Mouse (Mus musculus) limb, embryonic 11.5 days (tissue): ENCODE data around the gene Muc3. TPM values are rescaled to one million over a fixed set of nuclear protein-coding genes. Genes with fewer than 3 reads are reported as not detected.

Experiments
- ATAC-seq: fragments of 200-750 bp; cut with Nextera tagmentation; 2 replicates; pipeline ENCODE4 v1.8.0; 2017; ENCODE audit warnings: low read depth; ENCODE audit not compliant: insufficient number of reproducible peaks, low FRiP score, low TSS enrichment
- DNase-seq: peaks from one replicate; pipeline ENCODE4 v3.0.0-alpha.2; 2015; ENCODE audit warnings: low spot score
- H3K27ac ChIP-seq: fragments of 300-500 bp; sonication (generic); replicated peaks from 2 replicates; pipeline ENCODE4 v1.5.1; 2014; ENCODE audit warnings: low read depth, mild to moderate bottlenecking, low read length
- H3K27me3 ChIP-seq: fragments of 300-500 bp; sonication (generic); 2 replicates; pipeline ENCODE4 v1.6.1; 2014; ENCODE audit warnings: mild to moderate bottlenecking, low read length, mixed read lengths; ENCODE audit not compliant: control insufficient read depth, insufficient read depth
- H3K36me3 ChIP-seq: fragments of 300-500 bp; sonication (generic); 2 replicates; pipeline ENCODE4 v1.6.1; 2014; ENCODE audit warnings: mild to moderate bottlenecking, low read length, moderate library complexity, mixed read lengths; ENCODE audit not compliant: control insufficient read depth, insufficient read depth
- H3K4me1 ChIP-seq: fragments of 300-500 bp; sonication (generic); 2 replicates; pipeline ENCODE4 v1.6.1; 2014; ENCODE audit warnings: low read length, mixed read lengths; ENCODE audit not compliant: control insufficient read depth, insufficient read depth
- H3K4me2 ChIP-seq: fragments of 300-500 bp; sonication (generic); 2 replicates; pipeline ENCODE4 v1.6.1; 2014; ENCODE audit warnings: low read depth, mild to moderate bottlenecking, moderate library complexity; ENCODE audit not compliant: severe bottlenecking
- H3K4me3 ChIP-seq: fragments of 300-500 bp; sonication (generic); 2 replicates; pipeline ENCODE4 v1.5.1; 2014; ENCODE audit warnings: low read depth, low read length
- H3K9ac ChIP-seq: fragments of 300-500 bp; sonication (generic); 2 replicates; pipeline ENCODE4 v1.6.1; 2014; ENCODE audit warnings: mild to moderate bottlenecking, low read length
- H3K9me3 ChIP-seq: fragments of 300-500 bp; sonication (generic); 2 replicates; pipeline ENCODE4 v1.6.1; 2016; ENCODE audit warnings: low read length; ENCODE audit not compliant: control insufficient read depth
- WGBS: fragments of 180-500 bp; shearing (Covaris S2); extraction: QIAGEN DNeasy Blood & Tissue Kit; methylation state at CpG from one replicate; pipeline ENCODE4 v1.1.7; 2014; 5-methylcytosine and 5-hydroxymethylcytosine counted together
- polyA plus RNA-seq: library from polyadenylated mRNA; unstranded; fragments of >200 nt; fragmentation: Nextera tagmentation; extraction: Ambion mirVana; gene quantifications from 2 replicates; pipeline ENCODE4 v1.2.1, GENCODE M21; 2014

Gene Muc3
- polyA plus RNA-seq, 1 experiment from 2014 or later = not detected

DNA sequence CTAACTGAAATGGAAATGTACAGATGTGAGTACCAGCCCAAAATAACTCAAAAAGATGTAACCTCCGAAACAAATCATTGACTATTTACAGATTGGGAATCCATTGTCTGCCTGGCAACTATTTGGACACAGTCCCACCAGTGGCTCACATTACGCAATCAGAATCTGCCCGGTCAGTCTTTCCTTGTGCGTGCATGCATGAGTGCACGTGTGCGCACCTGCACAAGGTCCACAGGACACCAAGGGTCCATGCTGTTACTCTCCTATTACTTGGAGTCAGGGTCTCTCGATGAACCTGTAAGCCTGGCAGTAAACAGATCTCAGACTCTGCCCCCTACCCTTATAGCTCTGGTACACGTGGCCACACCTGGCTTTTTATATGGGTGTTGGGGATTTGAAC lies 41.5 kb downstream of the Muc3 start:
- no peak for ATAC-seq
- no peak overlapping the region for H3K27ac ChIP-seq
- H3K27me3 ChIP-seq = no peaks in the 10 kb centered on the region
- DNase-seq = no peak
- H3K9ac ChIP-seq = no peak overlapping the region
- no peaks in the 10 kb centered on the region for H3K9me3 ChIP-seq
- no peaks in the 10 kb centered on the region for H3K4me1 ChIP-seq
- H3K4me3 ChIP-seq = no peak overlapping the region
- 90% methylated on average over 8 of the region's 8 CpGs for WGBS
- H3K36me3 ChIP-seq = no peaks in the 10 kb centered on the region
- H3K4me2 ChIP-seq = no peak overlapping the region

DNA sequence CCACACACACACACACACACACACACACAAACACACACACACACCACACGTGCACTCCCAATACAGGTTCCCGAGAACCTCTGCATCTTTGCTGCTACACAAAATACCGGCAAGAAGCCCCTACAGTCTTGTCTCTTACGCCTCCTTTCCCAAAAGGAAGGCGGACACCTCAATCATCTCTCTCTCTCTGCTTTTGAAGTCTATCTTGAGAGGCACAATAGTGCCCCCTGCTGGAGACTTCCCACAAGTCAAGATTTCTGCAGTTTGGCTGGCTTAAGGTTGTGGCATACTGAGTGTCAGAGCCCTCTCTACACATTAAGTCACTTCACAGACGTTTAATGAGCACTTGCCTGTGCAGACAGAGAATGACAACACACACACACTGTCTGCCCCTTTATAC lies 42.1 kb downstream of the Muc3 start:
- Histone ChIP-seq H3K9me3 (no peaks in the 10 kb centered on the region), H3K4me3 (no peak overlapping the region), H3K36me3 (no peaks in the 10 kb centered on the region), H3K27me3 (no peaks in the 10 kb centered on the region), H3K9ac (no peak overlapping the region), H3K4me2 (no peak overlapping the region), H3K4me1 (no peaks in the 10 kb centered on the region), H3K27ac (no peak overlapping the region)
- DNase-seq (peak; percentile 89), ATAC-seq (no peak)
- WGBS = 9% methylated on average over 6 of the region's 6 CpGs

DNA sequence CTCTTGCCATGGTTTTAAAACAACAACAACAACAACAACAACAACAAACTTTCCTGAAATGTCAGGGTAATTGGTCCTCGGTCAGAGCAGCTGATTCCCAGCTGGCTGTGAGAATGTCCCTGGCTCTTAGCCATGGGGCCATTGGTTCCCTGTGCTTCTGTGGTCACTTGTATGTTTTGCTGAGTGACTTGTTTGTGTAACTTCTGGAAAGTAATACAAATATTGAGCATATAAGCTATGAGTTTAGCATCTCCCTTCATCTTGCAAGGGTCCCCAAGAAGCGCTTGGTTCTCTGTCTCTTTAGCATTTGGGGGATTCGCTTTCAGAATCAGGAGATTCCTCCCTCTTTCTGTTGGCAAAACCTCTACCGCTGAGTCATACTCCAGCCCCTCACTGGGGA lies 42.7 kb downstream of the Muc3 start:
- Histone ChIP-seq H3K4me2 (no peak overlapping the region), H3K9ac (no peak overlapping the region), H3K9me3 (no peaks in the 10 kb centered on the region), H3K27me3 (no peaks in the 10 kb centered on the region), H3K4me1 (no peaks in the 10 kb centered on the region), H3K27ac (no peak overlapping the region), H3K36me3 (no peaks in the 10 kb centered on the region), H3K4me3 (no peak overlapping the region)
- WGBS = 80% methylated on average over 4 of the region's 4 CpGs
- ATAC-seq = no peak
- DNase-seq = no peak

DNA sequence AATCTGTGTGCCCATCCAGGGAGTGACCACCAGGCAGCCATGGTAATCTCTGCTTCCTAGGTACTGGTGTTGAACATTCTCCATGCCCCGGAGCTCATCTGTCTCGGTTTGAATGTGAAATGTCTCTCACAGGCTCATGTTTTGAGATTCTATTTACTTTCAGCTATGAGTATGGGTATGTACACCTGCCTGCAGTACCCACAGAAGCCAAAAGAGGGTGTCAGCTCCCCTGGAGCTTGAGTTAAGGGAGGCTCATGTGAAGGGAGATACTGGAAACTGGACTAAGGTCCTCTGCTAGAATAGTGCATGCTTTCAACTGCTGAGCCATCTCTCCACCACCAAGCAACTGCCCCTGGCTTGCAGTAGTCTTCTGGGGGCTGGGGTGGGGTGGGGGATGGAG lies 45.2 kb downstream of the Muc3 start:
- Histone ChIP-seq H3K4me1 (no peaks in the 10 kb centered on the region), H3K27ac (no peak overlapping the region), H3K9me3 (no peaks in the 10 kb centered on the region), H3K9ac (no peak overlapping the region), H3K27me3 (no peaks in the 10 kb centered on the region), H3K4me2 (no peak overlapping the region), H3K4me3 (no peak overlapping the region), H3K36me3 (no peaks in the 10 kb centered on the region)
- 90% methylated on average over 2 of the region's 2 CpGs for WGBS
- DNase-seq (no peak), ATAC-seq (no peak)

DNA sequence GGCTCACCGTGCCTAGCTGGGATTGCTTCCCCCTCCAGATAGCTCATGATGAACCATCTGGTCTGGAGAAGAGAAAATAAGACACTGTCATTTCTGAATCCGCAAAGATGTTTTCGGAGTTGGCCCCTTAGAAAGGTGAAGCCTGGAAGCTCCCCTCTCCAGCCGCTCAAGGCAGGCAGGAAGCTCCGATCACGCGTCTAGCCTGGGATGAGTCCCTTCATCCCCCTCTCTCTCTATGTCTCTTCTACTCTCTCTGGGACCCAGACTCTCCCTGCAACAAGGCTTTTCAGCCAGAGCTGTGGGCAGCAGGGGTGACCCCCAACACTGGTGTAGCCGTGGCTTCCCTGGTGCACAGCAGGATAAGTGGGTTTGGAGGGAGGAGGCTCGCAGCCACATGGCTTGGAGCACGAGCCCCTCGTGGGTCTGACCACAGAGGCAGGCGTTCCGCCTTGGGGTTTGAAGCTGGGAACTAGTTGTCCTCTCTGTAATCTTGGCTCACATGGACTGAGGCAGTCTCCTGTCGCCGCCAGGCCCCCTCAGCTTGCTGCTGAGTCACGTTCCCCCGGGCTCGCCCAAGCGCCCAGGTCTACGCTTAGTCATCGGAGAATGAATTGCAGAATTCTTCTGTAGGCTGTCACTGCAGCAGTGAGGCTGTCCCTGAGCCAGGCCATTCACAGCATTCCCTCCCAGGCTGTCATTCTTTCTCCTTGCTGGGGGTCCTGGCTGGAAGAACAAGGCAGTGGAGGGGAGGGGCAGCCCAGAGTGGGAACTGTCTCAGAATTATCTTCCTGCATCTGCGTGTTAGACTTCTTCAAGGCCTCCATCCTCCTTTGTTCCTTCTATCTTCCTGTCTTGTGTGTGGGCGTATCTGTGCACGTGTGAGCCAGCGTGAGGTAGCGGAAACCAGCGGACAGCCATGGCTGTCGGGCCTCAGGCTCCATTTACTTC lies 46.3 kb downstream of the Muc3 start:
- ATAC-seq = no peak
- H3K4me2 ChIP-seq = no peak overlapping the region
- no peak overlapping the region for H3K27ac ChIP-seq
- no peak for DNase-seq
- no peaks in the 10 kb centered on the region for H3K36me3 ChIP-seq
- H3K4me3 ChIP-seq = no peak overlapping the region
- 76% methylated on average over 28 of the region's 28 CpGs for WGBS
- no peaks in the 10 kb centered on the region for H3K9me3 ChIP-seq
- H3K4me1 ChIP-seq = no peaks in the 10 kb centered on the region
- no peak overlapping the region for H3K9ac ChIP-seq
- no peaks in the 10 kb centered on the region for H3K27me3 ChIP-seq

DNA sequence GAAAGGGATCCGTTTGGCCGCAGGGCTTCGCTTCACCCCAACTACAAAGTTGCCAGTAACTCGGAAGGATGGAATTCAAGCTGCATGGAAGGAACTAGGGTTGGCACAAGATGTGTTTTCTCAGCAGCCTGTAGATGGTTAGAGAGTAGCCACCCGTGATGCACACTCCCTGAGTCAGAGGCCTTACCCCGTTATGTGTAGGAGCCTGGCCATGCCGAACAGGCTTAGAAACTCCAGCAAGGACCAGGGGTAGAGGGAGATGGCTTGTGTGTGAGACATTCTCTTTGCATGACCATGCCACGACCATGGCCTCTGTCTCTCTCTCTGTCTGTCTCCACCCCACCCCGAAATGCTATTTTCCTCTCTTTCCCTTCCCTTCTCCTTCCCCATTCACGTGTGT lies 47.0 kb downstream of the Muc3 start:
- no peak overlapping the region for H3K27ac ChIP-seq
- H3K4me1 ChIP-seq = no peaks in the 10 kb centered on the region
- WGBS = 74% methylated on average over 10 of the region's 10 CpGs

DNA sequence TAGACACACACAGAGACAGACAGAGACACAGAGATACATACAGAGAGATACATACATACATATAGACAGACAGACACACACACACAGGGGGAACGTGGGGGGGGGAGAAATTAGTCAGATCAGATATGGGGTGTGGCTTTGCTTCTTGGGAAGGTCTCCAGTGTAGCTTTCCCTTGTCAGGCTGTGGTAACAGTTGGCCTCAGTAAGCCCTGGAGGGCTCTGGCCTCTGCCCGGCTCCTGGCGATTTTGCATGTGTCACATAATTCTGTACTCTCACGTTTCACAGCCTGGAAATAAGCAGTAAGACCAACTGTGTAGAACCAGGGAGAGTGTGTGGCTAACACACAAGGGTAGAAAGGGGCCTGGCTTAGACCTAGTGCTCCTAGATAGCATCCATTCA lies 48.5 kb downstream of the Muc3 start:
- Histone ChIP-seq H3K4me1 (no peaks in the 10 kb centered on the region), H3K9me3 (0 out of 2 replicates have a peak, but pooled peaks cover 2% of the 10 kb centered on the region), H3K36me3 (no peaks in the 10 kb centered on the region), H3K9ac (no peak overlapping the region), H3K27me3 (no peaks in the 10 kb centered on the region), H3K4me3 (no peak overlapping the region), H3K27ac (no peak overlapping the region), H3K4me2 (no peak overlapping the region)
- 52% methylated on average over 4 of the region's 4 CpGs for WGBS
- DNase-seq (no peak), ATAC-seq (no peak)

More for the DNA sequence above, 47.0 kb downstream of the Muc3 start:
- no peaks in the 10 kb centered on the region for H3K27me3 ChIP-seq
- H3K4me2 ChIP-seq = no peak overlapping the region
- ATAC-seq (no peak), DNase-seq (no peak)
- no peak overlapping the region for H3K9ac ChIP-seq
- H3K9me3 ChIP-seq = no peaks in the 10 kb centered on the region
- H3K36me3 ChIP-seq = no peaks in the 10 kb centered on the region
- H3K4me3 ChIP-seq = no peak overlapping the region

DNA sequence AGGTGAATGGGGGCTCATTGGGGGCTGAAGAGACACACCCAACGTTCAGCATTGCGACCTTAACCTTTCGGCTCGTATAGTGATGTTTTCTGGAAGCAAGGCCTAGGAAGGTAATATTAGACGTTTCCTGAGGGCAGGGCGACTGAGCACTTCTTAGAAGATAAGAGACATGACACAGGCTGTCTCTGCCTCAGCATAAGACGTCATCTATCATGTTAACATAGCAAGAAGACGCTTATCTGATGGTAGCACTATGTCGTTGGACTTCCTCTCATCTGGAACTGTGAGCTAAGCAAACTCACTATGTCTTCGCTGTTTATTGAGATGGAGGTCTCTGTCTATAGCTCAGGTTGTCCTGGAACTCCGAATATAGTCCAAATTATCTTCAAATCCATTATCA lies 50.7 kb downstream of the Muc3 start:
- Histone ChIP-seq H3K27me3 (no peaks in the 10 kb centered on the region), H3K27ac (no peak overlapping the region), H3K9ac (no peak overlapping the region), H3K36me3 (no peaks in the 10 kb centered on the region), H3K4me2 (no peak overlapping the region), H3K4me1 (no peaks in the 10 kb centered on the region), H3K4me3 (no peak overlapping the region), H3K9me3 (0 out of 2 replicates have a peak, but pooled peaks cover 2% of the 10 kb centered on the region)
- DNase-seq (no peak), ATAC-seq (no peak)
- WGBS = 72% methylated on average over 11 of the region's 11 CpGs
